Mouse (Mus musculus) mouse trophoblast stem cell (cell line): ENCODE results near the gene Leng1.

Experiments used
- in situ Hi-C, 2 experiments: fragments of 300-500 bp; cut with MseI, MboI; formaldehyde crosslinking; loops; 2 replicates in 1 of 2; 3 replicates in 1 of 2; pipeline ENCODE4 v1.15.1; 2025

The Leng1 gene

DNA sequence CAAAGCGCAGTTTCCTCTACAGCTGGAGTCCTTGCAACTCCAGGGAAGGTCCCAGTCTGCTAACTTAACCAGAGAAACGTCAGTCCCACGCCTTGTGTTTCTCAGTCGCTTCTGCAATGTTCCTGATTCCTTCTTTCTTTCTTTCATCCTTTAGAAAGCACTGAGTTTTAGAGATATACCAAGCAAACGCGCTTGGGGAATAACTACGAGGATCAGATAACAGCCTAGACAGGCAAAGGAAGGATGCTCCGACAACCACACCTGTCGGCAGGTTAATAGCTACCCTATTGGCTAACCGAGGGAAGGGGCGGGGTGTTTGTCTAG is 21.3 kb downstream of the Leng1 start:
- in situ Hi-C loops = loop anchor here in 1 of 2 experiments (10.0 kb wide), 1 partner anchor 60 kb away; the partner anchor contains the start of gene Rps9

DNA sequence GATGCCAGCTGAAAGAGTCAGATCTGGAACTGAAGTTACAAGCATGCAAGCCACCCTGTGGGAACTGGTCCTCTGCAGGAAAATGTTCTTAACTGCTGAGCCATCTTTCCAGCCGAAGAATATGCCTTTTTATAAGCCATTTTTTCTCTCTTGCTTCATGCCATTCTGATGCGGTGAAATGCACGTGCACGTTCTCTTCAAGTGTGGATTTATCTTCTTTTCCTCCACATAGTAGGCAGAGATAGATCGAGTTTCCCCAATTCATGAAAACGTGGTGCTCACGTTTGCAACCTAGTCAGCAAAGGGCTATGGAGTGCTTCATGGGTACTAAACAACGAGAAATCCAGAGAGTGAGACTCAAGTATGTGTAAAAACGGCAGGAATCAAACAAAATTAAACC is 21.8 kb downstream of the Leng1 start:
- in situ Hi-C loops = loop anchor here in 1 of 2 experiments (10.0 kb wide), 1 partner anchor 61 kb away; the partner anchor contains the start of gene Rps9

GRCm38 (mm10) chr7:3643412-3643811 is 22.2 kb downstream of the Leng1 start:
- in situ Hi-C loops = loop anchor here in 1 of 2 experiments (10.0 kb wide), 1 partner anchor 61 kb away; the partner anchor contains the start of gene Rps9

GRCm38 (mm10) chr7:3630478-3630815 is 35.2 kb downstream of the Leng1 start:
- in situ Hi-C loops = no loop called here

GRCm38 (mm10) chr7:3629543-3630477 is 35.8 kb downstream of the Leng1 start, which contains the start of the genes Tfpt and Prpf31:
Tfpt (minus strand) TSS chr7:3629929.
Prpf31 (plus strand) TSS chr7:3629985.
- in situ Hi-C loops = no loop called here

DNA sequence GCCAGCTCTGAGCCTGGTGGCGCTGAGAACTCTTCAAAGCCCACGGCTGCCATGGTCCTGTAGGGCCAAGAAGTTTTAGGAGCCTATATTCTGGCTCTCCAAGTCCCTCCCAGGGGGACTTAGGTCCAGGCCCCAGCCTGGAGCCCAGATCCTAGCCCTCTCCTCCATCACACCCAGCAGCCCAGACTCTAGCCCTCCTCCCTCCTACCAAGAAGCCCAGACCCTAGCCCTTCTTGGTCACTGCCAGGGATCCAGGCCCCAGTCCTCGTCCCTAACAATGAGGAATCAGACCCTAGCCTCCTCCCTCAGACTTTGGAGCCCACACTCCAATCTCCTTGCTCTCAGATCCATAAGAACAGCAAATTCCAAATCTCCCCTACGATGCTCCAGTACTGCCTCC is 36.6 kb downstream of the Leng1 start:
- in situ Hi-C loops = no loop called here

DNA sequence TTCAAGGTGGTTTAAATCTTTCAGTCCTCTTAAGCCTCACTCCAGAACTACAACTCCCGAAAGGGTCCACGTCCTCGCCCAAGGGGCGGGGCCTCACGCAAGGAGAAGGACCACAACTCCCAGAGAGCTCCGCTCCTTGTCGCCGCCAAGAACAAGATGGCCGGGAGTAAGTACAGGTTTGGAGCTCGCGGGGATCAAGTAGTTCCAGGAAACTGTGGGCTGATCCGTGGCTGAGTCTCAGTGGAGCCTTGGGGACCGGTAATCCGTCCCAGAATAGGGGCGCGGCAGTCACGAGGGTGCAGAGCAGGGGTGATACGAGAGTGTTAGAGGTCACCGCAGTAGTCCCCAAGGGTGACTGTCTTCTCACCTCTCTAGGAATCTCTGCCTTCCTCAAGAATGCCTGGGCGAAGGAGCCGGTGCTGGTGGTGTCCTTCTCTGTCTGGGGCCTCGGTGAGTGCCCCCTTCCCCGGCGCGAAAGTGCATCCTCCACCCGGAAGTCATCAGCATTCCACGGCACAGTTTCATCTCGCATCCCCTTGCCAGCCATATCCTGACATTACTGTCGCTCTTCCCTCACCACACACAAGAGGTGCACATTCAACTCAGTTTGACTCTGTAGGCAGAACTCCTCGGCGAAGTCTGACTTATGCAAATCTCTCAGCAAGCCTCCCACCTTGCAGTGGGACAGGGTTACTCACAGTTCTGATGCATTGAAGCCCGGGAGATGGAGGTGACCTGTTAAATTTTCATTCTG is 48.2 kb downstream of the Leng1 start, which contains the start of gene Ndufa3:
TSS of gene Ndufa3 (plus strand) at position 132 of the 754 bp plus-strand sequence.
- in situ Hi-C loops = no loop called here

- in situ Hi-C loops = no loop called here
Measured at GRCm38 (mm10) chr7:3616389-3617241, 49.0 kb downstream of the Leng1 start.

DNA sequence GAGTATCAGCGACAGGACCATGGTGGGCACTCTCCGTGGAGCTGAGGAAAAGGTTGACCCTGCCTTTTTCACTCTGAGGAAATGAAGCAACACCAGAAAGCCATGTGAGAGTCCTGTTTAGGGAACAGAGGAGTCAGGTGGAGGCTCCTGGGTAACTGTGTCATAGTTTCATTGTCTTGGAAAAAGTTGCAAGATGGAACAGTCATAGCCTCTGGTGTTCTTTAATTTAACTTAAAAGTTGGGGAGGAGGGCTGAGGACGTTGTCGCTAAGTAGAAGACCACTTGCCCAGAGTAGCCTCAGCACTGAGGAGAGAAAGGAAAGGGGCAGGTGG is 49.6 kb downstream of the Leng1 start, which contains the start of gene Oscar:
TSS of gene Oscar (minus strand) at position 101 of the 332 bp plus-strand sequence.
- in situ Hi-C loops = no loop called here

- in situ Hi-C loops = no loop called here
Measured at GRCm38 (mm10) chr7:3614021-3614420, 51.6 kb downstream of the Leng1 start.

DNA sequence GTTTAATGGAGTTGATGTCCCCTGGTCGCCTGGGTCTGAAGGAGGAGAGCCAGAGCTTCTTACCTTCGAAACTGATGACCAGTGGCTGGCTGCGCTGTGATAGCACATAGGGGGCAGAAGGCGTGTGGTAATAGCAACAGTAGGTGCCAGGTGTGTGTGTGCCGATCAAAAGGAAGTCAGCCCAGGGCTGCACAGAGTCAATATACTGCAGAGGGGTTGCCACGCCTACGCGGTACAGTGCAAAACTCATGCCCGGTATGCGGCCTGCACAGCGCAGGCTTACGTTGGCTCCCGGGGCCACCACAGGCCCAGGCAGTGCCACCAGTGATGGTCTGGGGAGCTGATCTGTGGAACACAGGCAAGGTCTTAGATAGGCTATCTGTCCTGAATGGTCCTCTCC is 54.6 kb downstream of the Leng1 start:
- in situ Hi-C loops = no loop called here

- in situ Hi-C loops = no loop called here
Measured at GRCm38 (mm10) chr7:3610437-3610836, 55.2 kb downstream of the Leng1 start.
